Mouse (Mus musculus) G1E-ER4 (cell line): ENCODE results near the gene Clstn1. TPM values are rescaled to one million over a fixed set of nuclear protein-coding genes. Genes with fewer than 3 reads are reported as not detected.

Experiments
- GATA1 ChIP-seq: IDR thresholded peaks from one replicate; pipeline ENCODE4 v1.8.0; 2012; ENCODE audit warnings: low read length, inconsistent platforms
- polyA plus RNA-seq: library from polyadenylated mRNA; stranded (reverse); fragments of >175 nt; gene quantifications from 2 replicates; pipeline ENCODE4 v1.2.3, GENCODE M21; 2012

Gene Clstn1
- polyA plus RNA-seq, 1 experiment, result 0.89 TPM

DNA sequence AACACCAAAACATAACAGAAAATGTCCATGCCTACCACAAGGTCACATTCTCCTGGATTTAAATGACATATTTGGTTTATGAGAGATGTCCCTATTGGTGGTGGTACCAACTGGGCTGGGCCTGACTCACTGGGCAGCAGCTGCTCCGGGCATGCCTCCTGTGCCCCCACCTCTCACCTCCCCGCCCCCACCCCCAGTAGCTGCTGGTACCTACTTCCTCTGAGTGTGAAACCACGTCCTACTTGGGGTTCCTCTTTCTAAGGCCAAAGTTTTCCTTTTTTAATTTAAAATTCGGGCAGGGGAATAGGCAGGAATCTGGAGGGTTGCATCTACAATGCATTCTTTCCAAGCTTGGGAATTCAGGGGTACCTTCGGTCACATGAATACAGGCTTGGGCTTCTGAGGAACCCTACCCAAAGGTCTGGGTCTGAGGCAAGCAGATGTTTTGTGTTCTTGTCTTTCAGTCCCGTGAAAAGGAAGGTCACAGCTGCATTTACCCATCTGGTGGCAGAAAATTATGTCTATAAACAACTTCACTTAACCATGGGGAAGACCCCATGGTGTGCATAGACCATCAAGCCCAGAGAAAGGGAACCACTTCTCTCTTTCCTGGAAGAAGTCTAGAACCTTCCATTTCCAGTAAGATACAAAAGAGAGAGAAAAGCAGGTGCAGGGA is 78.9 kb downstream of the Clstn1 start:
- no peak for TF ChIP-seq GATA1

DNA sequence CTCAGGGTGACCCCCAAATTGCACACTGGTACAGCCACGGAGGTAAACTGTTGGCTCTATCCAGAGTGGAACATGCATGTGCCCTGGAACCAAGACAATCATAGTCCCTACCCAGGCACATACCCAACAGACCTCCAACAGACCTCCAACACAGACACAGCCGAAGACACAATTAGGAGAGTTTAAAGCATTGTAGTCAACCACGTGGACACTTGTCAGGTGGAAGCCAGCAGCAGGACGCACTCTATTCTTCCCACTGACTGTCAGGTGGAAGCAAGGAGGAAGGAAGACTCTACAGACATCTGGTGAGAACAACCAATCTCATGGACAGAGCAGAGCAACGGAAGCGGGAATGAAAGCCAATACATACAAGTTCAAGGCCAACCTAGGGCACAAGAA is 79.4 kb downstream of the Clstn1 start:
- TF ChIP-seq GATA1, result no peak

DNA sequence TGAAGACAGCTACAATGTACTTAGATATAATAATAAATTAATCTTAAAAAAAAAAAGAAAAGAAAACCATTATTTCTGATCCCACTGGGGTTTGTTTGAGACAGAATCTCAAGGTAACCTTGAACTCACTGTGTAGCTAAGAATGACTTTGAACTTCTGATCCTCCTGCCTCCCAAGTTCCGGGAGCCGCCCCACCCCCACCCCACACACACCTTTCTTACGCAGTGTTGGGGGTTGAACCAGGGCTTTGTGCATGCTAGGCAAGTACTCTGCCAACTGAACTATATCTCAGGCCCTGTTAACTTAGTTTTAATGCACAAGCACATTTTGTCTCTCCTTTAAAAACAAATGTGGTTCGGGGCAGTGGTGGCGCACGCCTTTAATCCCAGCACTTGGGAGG is 84.9 kb downstream of the Clstn1 start:
- TF ChIP-seq GATA1, result no peak

DNA sequence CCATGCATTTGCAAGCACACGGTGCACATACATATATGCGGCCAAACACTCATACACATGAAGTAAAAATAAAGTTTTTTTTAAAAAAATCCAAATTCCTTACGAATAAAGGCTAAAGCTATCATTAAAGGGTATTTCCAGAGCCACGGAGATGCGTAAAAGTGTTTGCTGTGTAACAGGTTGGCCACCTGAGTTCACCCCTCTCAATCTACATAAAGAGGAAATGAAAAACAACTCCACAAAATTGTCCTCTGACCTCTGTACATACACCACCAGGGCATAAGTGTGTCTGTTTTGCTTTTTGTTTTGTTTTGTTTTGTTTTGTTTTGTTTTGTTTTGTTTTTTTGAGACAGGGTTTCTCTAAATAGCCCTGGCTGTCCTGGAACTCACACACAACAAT is 86.5 kb downstream of the Clstn1 start:
- no peak for TF ChIP-seq GATA1

DNA sequence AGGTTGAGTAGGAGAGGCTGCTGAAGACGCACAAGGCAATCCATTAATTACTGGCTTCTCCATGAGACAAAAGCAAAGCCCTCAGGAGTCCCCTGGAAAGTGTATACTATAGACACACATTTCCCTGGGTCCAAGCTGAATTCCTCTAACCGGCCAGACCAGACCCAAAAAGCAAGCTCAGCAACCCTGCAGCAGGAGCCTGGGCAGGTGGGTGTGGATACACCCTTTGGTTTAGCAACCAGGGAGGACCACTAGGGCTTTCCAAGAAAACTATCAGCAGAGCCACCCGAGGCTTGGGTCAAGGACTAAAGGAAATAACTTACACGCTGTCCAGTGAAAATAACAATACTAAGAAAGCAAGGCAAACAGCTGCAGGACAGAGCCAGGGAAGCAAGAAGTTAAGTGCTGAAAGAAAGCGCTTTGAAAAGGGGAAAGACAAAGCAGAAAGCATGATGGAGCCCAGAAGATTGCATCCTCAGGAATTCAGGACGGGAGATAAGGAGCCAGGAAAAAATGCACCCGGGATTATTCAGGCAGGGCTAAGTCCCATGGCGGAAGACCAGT is 88.6 kb downstream of the Clstn1 start:
- no peak for TF ChIP-seq GATA1

DNA sequence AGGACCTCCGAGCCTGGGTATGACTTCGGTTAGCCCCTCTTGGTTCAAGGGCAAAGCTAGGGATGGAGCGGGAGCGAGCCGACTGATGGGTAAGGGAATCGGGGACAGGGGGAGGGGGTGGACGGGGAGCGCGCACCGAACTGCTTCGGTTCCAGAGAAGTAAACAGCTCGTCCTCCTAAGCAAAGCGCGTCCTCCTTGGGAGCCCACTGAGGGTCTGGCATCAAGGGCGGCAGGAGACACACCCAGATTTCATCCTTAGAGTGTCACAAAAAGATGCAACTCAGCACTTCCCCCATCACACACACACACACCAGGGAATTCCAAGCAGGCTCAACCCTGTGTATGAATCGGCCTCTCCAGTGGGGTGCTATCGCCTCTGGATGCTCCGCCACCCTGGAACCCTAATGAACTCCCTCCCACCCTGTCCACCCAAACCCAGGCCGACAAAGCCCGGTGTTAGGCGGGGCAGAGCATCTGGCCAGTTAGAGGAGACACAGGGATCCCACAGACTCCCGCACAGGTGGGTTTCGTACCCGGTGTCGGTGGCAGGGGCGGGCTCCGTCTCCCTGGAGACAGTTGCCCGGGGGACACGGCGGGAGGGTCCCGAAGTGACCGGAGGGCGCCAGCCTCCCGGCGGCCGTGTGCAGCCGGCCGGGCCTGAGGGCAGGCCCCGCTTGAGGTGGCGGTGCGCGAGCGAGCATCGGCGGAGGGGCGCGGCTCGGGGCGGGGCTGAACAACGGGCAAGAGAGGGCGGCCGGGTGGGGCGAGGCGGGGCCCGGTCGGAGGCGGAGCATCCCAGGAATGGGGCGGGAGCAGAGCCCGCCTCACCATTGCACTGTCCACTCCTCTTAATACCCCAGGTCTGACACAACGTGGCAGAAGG is 89.4 kb downstream of the Clstn1 start:
- no peak for TF ChIP-seq GATA1

DNA sequence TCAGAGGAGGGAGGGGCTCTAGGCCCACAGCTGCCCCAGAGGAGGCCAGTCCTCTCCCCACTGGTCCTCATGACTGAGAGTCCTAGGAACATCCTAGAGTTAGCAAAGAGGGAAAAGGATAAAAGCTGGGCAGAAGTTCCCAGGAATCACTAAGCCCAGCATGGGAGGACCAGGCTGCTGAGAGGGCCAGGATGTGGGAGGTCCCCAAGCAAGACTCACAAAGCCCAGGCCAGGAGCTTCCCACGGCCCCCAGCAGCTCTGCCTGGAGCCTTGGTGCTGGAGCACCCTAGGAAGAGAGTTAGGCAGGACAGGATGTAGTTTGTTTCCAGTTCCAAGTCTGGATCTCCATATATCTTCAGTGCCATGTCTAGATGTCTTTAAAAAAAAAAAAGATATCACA is 91.7 kb downstream of the Clstn1 start:
- TF ChIP-seq GATA1, result no peak

DNA sequence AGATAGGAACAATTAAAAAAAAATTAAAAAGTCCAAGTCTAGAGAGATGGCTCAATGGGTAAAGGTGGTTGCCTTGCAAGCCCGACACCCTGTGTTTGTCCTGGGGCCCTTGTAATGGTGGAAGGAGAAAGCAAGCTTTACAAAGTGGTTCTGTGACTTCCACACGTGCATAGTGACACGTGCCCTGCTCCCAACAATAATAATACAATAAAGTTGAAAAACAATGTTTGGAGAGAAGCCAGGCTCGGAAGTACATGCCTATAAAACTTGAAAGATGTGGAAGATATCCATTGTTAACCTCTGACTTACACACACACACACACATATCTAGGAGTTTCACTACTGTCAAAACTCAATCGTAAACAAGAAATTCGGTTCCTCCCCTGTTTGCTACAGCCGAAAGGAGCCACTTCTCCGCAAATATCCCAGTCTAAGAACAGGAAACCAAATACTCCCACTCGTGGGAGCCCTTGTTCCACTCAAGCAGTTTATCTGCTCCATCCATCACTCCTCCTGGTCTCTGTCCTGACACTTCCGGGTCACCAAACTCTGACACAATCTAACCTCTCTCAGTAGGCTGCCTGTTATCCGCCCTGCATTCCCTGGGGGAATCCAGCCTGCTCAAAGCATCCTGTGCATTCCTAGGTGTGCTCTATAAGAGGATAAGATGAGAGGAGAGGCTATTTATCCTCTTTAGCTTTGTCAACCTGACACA is 92.9 kb downstream of the Clstn1 start:
- TF ChIP-seq GATA1, result no peak

DNA sequence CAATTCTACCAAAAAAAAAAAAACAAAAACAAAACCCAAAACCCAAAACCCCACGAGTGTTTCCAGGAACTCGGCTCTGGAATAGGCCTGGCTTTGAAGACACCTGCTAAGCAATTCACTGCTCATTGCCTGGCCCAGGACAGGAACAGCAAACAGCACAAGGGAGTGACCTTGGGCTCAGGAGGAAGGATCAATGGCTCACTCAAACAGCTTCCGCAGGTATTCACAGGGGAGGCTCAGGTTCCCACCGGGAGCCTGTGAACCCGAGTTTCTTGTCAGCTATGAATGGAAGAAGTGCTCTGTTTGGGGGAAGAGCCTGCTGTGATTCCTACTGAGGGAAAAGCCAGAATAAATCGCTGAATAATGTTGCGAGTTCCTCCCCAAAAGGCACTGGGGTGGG is 97.6 kb downstream of the Clstn1 start:
- TF ChIP-seq GATA1, result no peak

DNA sequence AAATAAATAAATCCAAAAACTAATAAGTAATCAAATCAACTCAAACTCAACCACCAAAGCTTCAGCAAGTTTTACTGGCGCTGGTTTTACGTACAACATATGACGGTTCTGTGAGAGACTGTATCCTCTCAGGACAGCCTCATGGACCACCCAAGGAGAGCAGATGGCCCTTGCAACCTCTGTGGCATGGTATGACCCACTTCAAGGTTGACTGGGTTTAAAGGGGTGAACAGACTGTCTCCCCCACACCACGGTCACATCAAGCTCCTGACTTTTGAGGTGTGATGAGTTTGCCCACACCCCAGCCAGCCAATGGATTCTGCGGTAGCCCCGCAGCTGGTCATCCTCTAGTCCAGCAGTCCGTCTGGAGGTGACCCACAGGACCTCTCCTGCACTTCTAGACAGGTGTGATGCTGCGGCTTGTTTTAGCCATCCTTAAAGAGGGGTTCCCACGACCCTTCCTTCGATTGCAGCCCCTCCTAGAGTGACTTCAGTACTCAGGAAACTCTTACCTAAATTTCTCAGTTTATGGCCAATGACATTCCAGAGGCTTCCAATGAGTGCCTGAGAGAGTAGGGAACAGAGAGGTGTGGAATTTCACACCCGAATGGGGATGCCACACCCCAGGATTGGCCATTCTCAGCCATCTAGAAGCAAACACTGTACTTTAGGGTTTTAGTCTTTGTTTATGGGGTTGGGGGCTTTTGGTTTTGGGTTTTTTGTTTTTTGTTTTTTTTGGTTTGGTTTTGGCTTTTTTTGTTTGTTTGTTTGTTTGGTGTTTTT is 98.8 kb downstream of the Clstn1 start:
- no peak for TF ChIP-seq GATA1

DNA sequence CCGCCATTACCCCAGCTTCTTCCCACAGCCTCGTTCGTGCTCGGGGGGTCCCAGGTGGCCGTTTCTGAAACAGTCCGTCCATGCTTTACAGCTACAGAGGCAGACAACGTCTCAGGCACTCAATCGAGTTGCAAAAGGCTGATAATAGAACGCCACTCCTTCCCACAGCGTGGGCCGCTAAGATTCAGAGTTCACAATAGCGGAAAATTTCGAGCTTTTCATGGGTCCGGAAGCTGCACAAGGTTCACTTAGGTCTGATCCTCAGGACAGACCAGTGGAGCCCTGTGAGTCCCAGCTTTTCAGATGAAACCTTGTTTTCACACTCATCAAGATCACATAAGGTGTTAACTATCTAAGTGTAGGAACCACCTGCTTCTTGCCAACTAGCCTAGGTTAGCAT is 102.6 kb downstream of the Clstn1 start:
- no peak for TF ChIP-seq GATA1

DNA sequence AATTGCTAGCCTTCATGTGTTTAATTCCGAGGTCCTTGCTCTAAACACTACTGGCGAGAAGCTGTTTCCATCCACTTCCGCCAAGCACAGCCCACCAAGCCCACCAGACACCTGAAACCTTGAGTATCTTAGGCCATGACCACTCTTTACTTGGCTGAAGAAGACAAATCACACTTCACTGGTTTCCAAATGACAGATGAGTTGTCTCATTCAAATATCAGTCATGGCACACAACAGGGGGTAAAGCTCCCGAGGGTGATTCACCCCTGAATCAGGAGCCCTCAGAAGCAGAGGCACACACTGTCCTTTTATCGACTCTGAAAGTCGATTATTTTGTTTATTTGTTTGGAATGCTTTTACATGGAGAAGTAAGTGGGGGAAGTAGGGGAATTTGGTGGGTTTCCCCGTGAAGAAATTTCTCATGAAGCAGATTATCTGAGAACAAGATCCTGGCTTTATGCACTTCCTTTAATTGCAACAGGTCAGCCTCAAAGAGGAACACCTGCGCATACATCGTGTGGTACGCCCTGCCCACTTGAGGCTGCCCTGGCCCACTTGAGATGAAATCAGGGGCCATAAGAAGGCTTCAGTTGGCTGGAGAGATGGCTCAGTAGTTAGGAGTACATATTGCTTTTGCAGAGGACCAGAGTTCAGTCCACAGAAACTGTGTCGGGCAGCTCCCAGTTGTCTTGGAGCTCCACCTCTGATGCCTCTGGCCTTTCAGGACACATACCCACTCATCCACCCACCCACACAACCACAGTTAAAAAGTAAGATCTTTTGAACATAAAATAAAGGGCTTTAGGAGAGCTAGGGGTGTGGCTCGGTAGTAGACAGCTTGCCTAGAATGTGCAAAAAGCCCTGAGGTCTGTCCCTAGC is 103.8 kb downstream of the Clstn1 start:
- no peak for TF ChIP-seq GATA1

DNA sequence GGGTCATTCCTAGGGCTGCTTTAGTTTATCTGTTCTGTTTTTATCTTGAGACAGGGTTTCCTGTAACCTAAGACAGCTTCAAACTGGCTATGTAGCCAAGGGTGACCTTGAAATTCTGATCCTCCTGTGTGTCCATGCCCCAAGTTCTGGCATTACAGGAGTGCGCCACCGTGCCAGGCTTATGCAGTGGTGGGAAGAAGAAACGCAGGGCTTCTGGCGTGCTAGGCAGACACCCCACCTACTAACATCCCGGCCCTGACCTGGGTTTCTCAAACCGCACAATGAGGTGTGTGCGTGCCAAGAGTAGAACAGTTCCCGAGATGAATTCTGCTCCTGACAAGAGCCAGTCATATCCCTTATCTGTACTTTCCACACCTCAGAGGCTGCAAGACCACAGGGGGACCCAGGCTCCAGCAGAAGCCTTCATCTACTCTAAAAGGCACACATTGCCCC is 104.6 kb downstream of the Clstn1 start:
- no peak for TF ChIP-seq GATA1

DNA sequence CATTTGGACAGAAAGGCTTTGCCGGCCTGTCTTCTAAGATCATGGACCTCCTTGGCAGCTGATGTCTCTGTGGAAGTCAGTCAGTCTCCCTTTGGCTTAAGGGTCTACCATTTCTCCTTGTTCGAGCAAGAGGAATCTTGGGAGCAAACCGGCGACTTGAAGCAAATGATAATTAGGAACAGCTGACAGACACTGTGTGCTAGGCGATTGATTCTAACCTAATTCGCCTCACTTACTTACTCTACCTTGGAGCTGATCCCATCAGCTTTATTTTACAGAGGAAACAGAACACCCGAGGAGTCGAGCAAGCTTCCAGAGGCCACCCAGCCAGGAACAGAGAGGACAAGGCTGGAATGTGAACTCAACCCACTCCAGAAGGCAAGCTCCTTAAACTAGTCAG is 105.1 kb downstream of the Clstn1 start:
- no peak for TF ChIP-seq GATA1
